Mouse (Mus musculus) kidney, embryonic 16.5 days (tissue): Measurements from ENCODE around the gene Thbs2. TPM values are rescaled to one million over a fixed set of nuclear protein-coding genes. Genes with fewer than 3 reads are reported as not detected.
A peak's percentile ranks its signal among the peaks of the same experiment; 100 is the strongest.
"Not testable (repeated sequence)": the region's sequence is repeated elsewhere in the genome, so short reads cannot be mapped to it uniquely, and the experiment has no call there.

Experiments used
- ATAC-seq: fragments of 200-750 bp; cut with Nextera tagmentation; 2 replicates; pipeline ENCODE4 v1.8.0; 2017; ENCODE audit warnings: moderate TSS enrichment; ENCODE audit not compliant: low FRiP score, low TSS enrichment
- H3K27ac ChIP-seq: fragments of 300-500 bp; sonication (generic); 2 replicates; pipeline ENCODE4 v1.5.1; 2014; ENCODE audit warnings: low read length
- H3K27me3 ChIP-seq: fragments of 300-500 bp; sonication (generic); 2 replicates; pipeline ENCODE4 v1.6.1; 2014; ENCODE audit warnings: low read length, control low read depth, mixed read lengths; ENCODE audit not compliant: insufficient read depth
- H3K36me3 ChIP-seq: fragments of 300-500 bp; sonication (generic); 2 replicates; pipeline ENCODE4 v1.6.1; 2014; ENCODE audit warnings: low read length, control low read depth, mixed read lengths; ENCODE audit not compliant: insufficient read depth
- H3K4me1 ChIP-seq: fragments of 300-500 bp; sonication (generic); 2 replicates; pipeline ENCODE4 v1.6.1; 2014; ENCODE audit warnings: low read length, control low read depth, mixed read lengths; ENCODE audit not compliant: insufficient read depth
- H3K4me2 ChIP-seq: fragments of 300-500 bp; sonication (generic); replicated peaks from 2 replicates; pipeline ENCODE4 v1.6.1; 2014; ENCODE audit warnings: low read depth, low read length
- H3K4me3 ChIP-seq: fragments of 300-500 bp; sonication (generic); 2 replicates; pipeline ENCODE4 v1.5.1; 2014; ENCODE audit warnings: mild to moderate bottlenecking, low read length
- H3K9ac ChIP-seq: fragments of 300-500 bp; sonication (generic); replicated peaks from 2 replicates; pipeline ENCODE4 v1.6.1; 2014; ENCODE audit warnings: low read length
- H3K9me3 ChIP-seq: fragments of 300-500 bp; sonication (generic); 2 replicates; pipeline ENCODE4 v1.6.1; 2016; ENCODE audit warnings: low read length, control low read depth
- WGBS: fragments of 180-500 bp; shearing (Covaris S2); extraction: QIAGEN DNeasy Blood & Tissue Kit; methylation state at CpG from one replicate; pipeline ENCODE4 v1.1.7; 2014; 5-methylcytosine and 5-hydroxymethylcytosine counted together
- polyA plus RNA-seq: library from polyadenylated mRNA; unstranded; fragments of >200 nt; fragmentation: Nextera tagmentation; extraction: Ambion mirVana; gene quantifications from 2 replicates; pipeline ENCODE4 v1.2.1, GENCODE M21; 2015

The Thbs2 gene
- polyA plus RNA-seq, 1 experiment from 2014 or later, result 37.7 TPM

GRCm38 (mm10) chr17:14627828-14628338 lies 66.2 kb downstream of the Thbs2 start:
- Histone ChIP-seq H3K36me3 (no peaks in the 10 kb centered on the region), H3K9me3 (no peaks in the 10 kb centered on the region), H3K4me1 (peaks cover 7% of the 10 kb centered on the region; the same call in 1 of the 2 replicates), H3K4me2 (no peak overlapping the region), H3K4me3 (no peak overlapping the region), H3K9ac (no peak overlapping the region), H3K27me3 (no peaks in the 10 kb centered on the region), H3K27ac (peak overlapping the region; percentile 36; the same call in 1 of the 2 replicates)
- WGBS, result 80% methylated on average over 12 of the region's 12 CpGs
- no peak for ATAC-seq

GRCm38 (mm10) chr17:14624433-14624832 lies 69.6 kb downstream of the Thbs2 start:
- H3K4me1 ChIP-seq, result peaks cover 7% of the 10 kb centered on the region; the same call in 1 of the 2 replicates
- no peaks in the 10 kb centered on the region for H3K9me3 ChIP-seq
- H3K27me3 ChIP-seq, result no peaks in the 10 kb centered on the region
- H3K4me2 ChIP-seq, result 0 out of 2 replicates have a peak overlapping the region, but pooled peaks have one; percentile 20
- 37% methylated on average over 8 of the region's 8 CpGs for WGBS
- no peak overlapping the region for H3K27ac ChIP-seq
- no peak overlapping the region for H3K4me3 ChIP-seq
- no peaks in the 10 kb centered on the region for H3K36me3 ChIP-seq
- H3K9ac ChIP-seq, result no peak overlapping the region
- no peak for ATAC-seq

GRCm38 (mm10) chr17:14621006-14621405 lies 73.0 kb downstream of the Thbs2 start:
- not testable (repeated sequence) for H3K4me3 ChIP-seq, ATAC-seq, H3K27me3 ChIP-seq, H3K27ac ChIP-seq, H3K36me3 ChIP-seq, H3K9me3 ChIP-seq, H3K4me2 ChIP-seq, H3K4me1 ChIP-seq, H3K9ac ChIP-seq

- ATAC-seq, result no peak
- no peak overlapping the region for H3K4me3 ChIP-seq
- H3K4me1 ChIP-seq, result 0 out of 2 replicates have a peak, but pooled peaks cover 3% of the 10 kb centered on the region
- H3K9ac ChIP-seq, result no peak overlapping the region
- whole genome bisulfite sequencing, result 89% methylated on average over 3 of the region's 3 CpGs
- no peaks in the 10 kb centered on the region for H3K9me3 ChIP-seq
- H3K4me2 ChIP-seq, result no peak overlapping the region
- no peaks in the 10 kb centered on the region for H3K36me3 ChIP-seq
- H3K27ac ChIP-seq, result no peak overlapping the region
- H3K27me3 ChIP-seq, result no peaks in the 10 kb centered on the region
Observed at GRCm38 (mm10) chr17:14620037-14620436, 74.0 kb downstream of the Thbs2 start.

GRCm38 (mm10) chr17:14619038-14619437 lies 75.0 kb downstream of the Thbs2 start:
- Histone ChIP-seq H3K9me3 (no peaks in the 10 kb centered on the region), H3K4me1 (no peaks in the 10 kb centered on the region), H3K36me3 (no peaks in the 10 kb centered on the region), H3K27me3 (no peaks in the 10 kb centered on the region), H3K4me3 (no peak overlapping the region), H3K27ac (no peak overlapping the region), H3K4me2 (no peak overlapping the region), H3K9ac (no peak overlapping the region)
- 71% methylated on average over 4 of the region's 4 CpGs for WGBS
- no peak for ATAC-seq

Other genes with a start within 250 kb of the Thbs2 start
- gene Wdr27, start 248.9 kb upstream of the Thbs2 start, polyA plus RNA-seq, result 6.4 and 6.7 TPM in 2 replicates
- gene 1600012H06Rik, start 248.9 kb upstream of the Thbs2 start, polyA plus RNA-seq, result 36.7 and 40.4 TPM in 2 replicates